Mouse (Mus musculus): Measurements from ENCODE around the gene Mad1l1.

Mad1l1 gene

GRCm38 (mm10) chr5:140089263-140089662, 232.1 kb downstream of the Mad1l1 start:
- DNase-seq (ENCODE audit: low spot score): no peak

DNA sequence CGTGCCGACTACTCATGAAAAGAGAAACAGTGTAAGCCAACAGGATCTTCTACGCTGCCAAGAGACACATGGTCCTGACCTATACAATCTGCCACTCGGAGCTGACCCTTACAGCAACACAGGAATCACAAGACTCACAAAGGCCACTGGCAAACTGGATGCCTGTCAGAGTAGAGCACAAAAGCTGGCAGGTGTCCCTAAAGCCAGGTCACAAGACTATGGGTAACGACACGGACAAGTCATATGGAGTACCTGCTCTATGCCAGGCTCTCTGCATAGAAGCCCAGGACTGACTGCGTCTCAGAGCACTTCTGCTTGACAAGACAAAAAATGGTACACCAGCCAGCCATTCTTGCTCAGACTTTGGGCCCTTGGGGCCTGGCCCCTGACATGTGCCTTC, 234.1 kb downstream of the Mad1l1 start:
- no peak for DNase-seq (ENCODE audit: low spot score)

GRCm38 (mm10) chr5:140084341-140084740, 237.0 kb downstream of the Mad1l1 start:
- DNase-seq (ENCODE audit: low spot score): no peak

DNA sequence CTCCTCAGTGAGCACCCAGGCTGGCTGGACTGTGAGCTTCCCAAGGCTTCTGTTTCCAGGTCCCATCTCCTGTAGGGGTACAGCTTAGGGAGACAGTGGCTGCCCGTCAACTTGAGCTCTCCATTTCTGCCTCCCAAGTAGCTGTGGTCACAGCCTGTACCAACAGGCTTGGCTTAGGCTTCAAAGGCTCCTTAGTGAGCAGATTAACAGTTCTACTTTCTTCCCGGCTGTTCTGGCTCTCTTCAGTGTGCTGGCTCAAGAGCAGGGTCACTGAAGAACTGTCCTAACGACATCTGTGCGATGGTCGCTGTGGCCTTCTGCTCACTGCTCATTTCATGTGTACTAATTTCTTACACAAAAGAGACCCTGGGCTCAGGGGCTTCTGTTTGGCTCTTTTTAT, 237.4 kb downstream of the Mad1l1 start:
- no peak for DNase-seq (ENCODE audit: low spot score)

DNA sequence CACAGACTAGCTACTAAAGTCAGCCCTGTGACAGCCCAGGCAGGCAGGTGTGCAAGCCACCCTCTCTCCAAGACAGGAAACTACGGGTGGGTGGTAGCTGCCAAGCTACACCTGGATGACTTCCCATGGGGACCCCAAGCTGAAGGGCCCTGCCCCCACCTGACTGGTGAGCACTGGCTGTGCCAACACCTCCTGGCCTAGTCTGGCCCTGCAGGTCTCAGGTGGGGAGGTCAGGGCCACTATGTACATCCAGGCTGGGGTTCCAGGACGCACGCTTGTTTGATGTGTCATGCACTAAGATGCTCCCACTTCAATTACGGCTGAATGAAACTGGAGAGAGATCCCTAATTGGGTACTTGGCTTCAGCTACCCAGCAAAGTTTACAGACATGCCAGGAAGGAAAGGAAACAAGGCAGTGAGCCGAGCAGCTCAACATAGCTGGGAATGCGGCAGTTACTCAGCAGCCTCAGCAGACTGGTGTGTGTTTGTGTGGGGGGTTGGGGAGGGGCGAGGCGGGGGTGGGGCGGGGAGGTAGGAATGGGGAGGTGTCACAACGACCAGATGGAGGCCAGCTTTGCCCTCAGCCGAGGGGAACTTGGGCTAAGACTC, 239.0 kb downstream of the Mad1l1 start:
- no peak for DNase-seq (ENCODE audit: low spot score)

GRCm38 (mm10) chr5:140081084-140081483, 240.3 kb downstream of the Mad1l1 start:
- no peak for DNase-seq (ENCODE audit: low spot score)

DNA sequence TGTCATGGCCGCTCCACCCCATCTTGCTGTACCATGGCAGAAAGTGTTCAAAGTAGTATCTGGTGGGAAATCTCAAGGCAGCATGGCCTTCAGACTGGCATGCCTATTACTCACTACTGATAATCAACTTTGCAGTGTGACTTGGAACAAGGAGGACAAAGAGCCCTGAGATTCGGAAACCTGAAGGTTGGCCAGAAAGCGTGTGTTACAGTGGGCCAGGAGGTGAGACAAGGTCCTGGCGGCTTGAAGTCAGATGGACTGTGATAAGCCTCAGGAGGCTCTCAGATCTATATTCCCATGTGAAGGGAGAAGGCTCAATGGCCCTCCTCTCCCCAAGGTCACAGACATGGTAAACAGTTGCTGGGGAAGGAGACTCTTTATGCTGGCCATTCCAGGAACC, 241.8 kb downstream of the Mad1l1 start:
- no peak for DNase-seq (ENCODE audit: low spot score)

- no peak for DNase-seq (ENCODE audit: low spot score)
Measured at GRCm38 (mm10) chr5:140078406-140078805, 242.9 kb downstream of the Mad1l1 start.

DNA sequence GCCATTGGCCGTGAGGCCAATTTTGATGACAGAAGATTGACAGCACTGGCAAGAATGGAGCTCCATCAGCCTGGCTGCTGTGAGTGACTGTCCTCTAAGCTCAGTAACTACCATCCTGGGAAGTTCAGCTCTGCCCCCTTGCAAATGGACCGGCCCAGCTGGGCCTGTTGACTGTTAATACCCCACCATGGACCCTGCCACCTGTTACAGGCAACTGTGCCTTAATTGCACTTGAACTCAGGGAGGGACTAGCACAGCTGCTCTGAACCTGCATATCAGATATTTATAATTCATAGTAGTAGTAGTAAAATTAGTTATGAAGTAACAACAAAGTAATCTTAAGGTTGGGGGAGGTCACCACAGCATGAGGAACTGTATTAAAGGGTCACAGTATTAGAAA, 244.9 kb downstream of the Mad1l1 start:
- DNase-seq (ENCODE audit: low spot score): no peak

GRCm38 (mm10) chr5:140073671-140074116, 247.7 kb downstream of the Mad1l1 start:
- DNase-seq (ENCODE audit: low spot score): no peak

- DNase-seq (ENCODE audit: low spot score): no peak
Measured at GRCm38 (mm10) chr5:140073148-140073670, 248.1 kb downstream of the Mad1l1 start.

DNA sequence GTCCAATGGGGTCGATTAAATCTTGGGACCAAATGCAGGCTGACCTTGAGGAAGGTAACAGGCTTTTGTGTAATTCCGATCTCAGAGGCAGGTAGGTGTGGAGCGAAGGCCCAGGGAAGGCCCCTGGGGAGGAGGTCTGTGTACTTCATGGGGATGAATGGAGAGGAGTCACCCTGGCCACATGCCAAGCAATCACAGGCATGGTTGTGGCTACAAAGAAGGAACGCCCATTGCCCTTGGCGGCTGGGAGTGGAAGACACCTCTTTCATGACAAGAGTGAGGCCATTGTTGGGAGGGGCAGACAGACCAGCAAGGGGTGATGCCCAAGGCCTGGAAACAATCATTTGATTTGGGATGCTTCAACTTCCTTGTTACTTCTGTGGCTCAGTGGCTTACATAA, 252.8 kb downstream of the Mad1l1 start:
- peak; percentile 73 for DNase-seq (ENCODE audit: low spot score)

- DNase-seq (ENCODE audit: low spot score): no peak
Measured at GRCm38 (mm10) chr5:140068051-140068450, 253.3 kb downstream of the Mad1l1 start.

DNA sequence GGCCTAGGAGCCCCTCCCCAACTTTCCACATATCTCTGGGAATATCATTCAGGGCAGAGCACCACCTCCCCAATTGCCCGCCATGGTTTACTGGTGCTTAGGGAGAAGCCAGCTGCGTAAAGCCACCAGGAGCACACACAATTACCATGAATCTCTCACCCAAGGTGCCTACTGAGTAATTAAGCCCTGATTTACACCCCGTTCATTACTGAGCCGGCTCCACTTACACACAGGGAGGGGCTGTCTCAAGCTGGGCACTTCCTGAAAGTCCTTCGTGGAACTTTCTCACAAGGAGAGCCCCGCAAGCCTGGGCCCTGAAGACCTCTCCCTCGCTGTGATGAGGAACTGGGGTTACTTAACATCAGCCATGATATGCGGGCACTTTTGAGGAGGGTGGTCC, 254.6 kb downstream of the Mad1l1 start:
- DNase-seq (ENCODE audit: low spot score): no peak

- no peak for DNase-seq (ENCODE audit: low spot score)
Measured at GRCm38 (mm10) chr5:140066281-140066680, 255.1 kb downstream of the Mad1l1 start.

GRCm38 (mm10) chr5:140065281-140065945, 255.9 kb downstream of the Mad1l1 start:
- DNase-seq (ENCODE audit: low spot score): no peak

DNA sequence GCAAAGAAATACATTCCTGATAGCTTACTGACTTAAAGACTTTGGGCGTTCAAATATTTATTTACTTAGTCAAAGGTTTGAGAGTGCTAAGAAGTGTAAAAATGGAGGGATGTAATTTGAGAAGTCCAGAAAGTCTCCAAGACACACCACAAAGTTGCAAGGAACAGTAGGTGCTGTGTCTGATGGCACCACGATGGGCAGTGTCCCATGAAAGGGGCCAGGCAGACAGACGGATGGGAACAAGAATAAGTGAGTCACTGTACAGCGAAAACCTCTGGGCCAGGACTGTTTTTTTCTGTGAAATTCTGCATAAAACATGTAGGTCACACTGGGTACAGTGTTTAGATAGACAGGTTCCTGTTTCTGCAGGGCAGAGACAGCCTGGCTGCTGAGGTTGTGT, 256.8 kb downstream of the Mad1l1 start:
- no peak for DNase-seq (ENCODE audit: low spot score)

GRCm38 (mm10) chr5:140062828-140063227, 258.5 kb downstream of the Mad1l1 start:
- DNase-seq (ENCODE audit: low spot score): no peak

GRCm38 (mm10) chr5:140062316-140062715, 259.0 kb downstream of the Mad1l1 start:
- DNase-seq (ENCODE audit: low spot score): no peak

DNA sequence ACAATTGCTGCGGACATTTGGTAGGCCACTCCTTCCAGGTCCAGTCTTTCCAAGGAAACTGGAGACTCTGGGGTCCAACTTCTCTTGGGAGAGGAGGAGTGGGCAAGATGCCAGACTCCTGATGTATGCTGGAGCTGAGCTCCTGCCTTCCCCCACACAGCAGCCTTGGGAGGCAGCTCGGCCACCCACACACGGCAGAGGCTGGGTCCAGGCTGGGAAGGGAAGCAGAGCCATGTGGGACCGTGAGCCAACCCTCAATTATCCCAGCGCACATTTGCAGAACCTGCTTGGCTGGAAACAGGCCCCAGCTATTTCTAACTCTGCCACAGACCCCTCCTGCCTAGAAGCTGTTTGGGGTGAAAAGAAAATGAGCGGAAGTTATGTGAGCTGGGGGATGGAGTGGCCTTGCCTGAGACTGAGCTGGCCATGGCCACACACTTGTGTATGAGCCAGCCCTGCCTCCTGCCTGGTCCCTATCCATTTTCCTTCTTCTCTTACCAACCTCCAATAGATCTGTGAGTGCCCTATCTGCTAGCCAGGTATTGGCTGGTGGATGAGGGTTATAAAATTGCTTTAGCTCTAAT, 260.0 kb downstream of the Mad1l1 start:
- peak; percentile 40 for DNase-seq (ENCODE audit: low spot score)

DNA sequence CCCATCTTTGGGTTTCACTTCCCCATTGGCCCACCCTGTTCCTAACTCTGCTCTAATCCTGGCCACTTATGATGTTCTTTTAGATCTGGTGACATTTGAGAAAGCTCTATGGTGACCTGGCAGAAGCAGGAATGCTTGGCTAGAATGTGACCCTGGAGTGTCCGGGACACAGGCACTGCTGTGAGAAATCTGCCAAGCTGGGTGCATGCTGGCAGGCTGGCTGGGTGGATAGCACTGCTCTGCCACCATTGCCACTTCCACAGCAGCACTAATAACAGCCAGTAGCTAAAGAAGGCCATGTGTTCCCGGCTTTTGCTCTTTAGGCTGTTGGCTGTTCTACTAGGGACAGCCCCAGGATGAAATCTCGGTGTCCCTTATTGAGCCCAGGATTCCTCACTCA, 265.1 kb downstream of the Mad1l1 start:
- no peak for DNase-seq (ENCODE audit: low spot score)

DNA sequence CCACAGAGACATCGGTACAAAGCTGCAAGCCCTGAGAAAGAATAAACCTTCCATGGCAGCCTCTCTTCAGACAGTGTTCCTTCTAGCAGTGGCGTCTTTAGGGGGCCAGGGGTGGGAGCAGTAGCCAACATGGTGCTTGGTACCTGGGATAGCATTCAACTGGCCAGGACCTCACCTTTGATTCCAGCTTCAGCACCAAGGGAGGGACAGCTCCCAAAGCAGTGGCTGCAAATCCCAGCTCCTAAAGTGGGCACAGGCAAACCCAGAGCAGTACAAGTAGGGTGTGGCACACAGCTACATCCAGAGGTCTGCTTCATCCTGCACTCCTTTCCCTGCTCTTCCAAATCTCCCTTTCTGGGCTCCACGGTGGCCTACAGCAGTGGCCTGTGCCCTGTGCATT, 265.9 kb downstream of the Mad1l1 start:
- DNase-seq (ENCODE audit: low spot score): no peak

- no peak for DNase-seq (ENCODE audit: low spot score)
Measured at GRCm38 (mm10) chr5:140053626-140054025, 267.7 kb downstream of the Mad1l1 start.

Data from ovary, adult 18-20 months (tissue).